Mouse (Mus musculus) gastrocnemius, postnatal 36 days (tissue): ENCODE measurements at regions not wholly inside any gene's neighbourhood (a gene's known extent, or its start where the extent isn't known, plus 50 kb on each side); places are given as distances from the start of the nearest gene placed in this dataset.

Experiments used
- DNase-seq, 2 experiments: peaks; one replicate each; pipeline ENCODE4 v3.0.0; 2022
- intact Hi-C: fragments of 180-260 bp; cut with DNase I; formaldehyde crosslinking; loops from one replicate; pipeline ENCODE4 v1.15.1; 2025

DNA sequence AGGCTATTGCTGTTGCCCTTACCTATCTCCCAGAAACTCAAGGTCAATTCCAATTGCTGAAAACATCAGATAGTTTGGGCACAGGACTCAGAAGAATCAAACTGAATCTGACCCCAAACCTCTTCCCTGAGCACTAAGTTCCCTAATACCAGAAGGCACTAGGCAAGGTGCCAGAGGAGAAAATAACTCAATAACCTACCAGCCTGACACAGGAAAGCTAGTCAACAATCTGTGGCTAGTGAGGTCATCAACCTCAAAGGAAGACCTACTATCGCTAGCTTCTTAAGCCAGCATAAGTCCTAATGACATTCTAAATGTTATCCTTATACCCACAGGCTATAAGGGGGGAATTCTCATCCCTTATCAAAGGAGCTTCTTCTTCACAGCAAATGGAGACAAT is 491.2 kb downstream of the Kctd12 start:
- no peak for DNase-seq
- intact Hi-C loops: no loop called here

DNA sequence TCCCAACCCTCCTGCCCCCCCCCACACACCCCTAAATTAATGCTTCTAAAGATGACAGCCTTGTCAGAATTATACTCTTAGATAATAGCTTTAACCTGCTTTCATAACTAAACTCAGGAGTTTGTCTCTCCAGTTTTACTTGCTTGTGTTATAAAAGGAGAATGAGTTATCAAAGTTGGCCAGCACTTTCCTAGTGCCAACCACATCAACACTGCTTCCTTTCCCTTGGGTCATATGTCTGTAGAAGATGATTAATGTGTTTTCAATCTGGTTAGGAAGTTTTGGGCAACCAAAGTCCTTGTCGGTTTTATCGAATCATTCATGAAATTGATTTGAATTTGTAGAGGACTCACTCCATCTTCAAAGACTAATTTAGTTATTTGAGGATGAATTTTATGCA is 505.3 kb downstream of the Kctd12 start:
- intact Hi-C loops: no loop called here
- no peak for DNase-seq

GRCm38 (mm10) chr14:102469326-102469725 is 513.1 kb downstream of the Kctd12 start:
- no peak for DNase-seq
- intact Hi-C loops: no loop called here

GRCm38 (mm10) chr14:102461001-102461400 is 521.4 kb downstream of the Kctd12 start:
- intact Hi-C loops: no loop called here
- DNase-seq: no peak

DNA sequence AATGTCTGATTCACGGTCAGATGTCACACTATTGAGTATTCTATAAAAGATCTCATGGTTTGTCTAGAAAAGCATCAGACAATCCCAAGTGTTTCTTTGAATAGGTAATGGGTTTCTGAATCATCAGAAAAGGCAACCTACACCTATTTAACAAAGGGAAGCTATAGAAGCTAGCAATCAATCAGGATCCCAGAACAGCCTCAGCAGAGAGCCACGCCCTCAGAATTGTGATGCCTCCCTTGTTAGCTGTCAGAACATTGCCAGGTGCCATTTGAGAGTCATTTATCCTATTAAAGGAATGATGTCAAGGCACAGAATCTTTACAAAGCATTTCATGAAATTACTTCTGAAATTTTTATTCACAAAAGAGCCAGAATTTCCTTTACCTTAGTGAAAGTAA is 542.7 kb downstream of the Kctd12 start:
- intact Hi-C loops: no loop called here

DNA sequence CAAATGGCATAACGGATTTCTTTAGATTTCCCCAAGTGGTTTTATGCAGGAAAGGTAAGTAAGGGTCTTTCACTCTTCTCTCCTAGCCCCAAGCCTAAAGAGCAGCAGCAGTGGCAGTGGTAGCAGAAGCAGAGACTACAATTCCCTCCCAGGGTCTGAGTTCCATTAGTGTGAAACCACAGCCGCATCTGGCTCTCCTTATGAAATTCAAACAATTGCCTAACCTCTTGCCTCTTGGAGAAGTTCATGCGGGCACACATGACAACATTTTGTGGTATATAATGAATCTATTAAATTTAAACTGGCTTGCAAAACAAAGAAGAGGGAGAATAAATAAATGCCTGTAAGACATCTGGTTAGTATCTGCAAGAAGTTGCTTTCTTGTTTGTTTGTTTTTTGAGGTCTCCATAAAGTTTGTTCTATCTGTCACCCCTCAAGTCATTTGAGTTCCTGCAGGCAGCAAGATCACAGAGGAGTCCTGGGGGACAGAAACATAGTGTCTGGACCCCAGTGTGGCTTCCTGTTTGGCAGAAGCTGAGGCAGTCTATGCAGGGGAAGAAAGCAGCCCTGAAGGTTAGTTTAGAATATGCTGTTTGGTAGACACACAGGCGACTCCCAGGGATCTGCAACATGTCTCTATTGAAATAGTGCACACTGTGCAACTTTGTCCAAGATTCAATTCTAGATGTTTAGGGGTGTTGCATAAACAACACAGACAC is 578.9 kb downstream of the Kctd12 start:
- DNase-seq: no peak
- intact Hi-C loops: no loop called here

More for the DNA sequence above, 542.7 kb downstream of the Kctd12 start:
- DNase-seq: no peak

DNA sequence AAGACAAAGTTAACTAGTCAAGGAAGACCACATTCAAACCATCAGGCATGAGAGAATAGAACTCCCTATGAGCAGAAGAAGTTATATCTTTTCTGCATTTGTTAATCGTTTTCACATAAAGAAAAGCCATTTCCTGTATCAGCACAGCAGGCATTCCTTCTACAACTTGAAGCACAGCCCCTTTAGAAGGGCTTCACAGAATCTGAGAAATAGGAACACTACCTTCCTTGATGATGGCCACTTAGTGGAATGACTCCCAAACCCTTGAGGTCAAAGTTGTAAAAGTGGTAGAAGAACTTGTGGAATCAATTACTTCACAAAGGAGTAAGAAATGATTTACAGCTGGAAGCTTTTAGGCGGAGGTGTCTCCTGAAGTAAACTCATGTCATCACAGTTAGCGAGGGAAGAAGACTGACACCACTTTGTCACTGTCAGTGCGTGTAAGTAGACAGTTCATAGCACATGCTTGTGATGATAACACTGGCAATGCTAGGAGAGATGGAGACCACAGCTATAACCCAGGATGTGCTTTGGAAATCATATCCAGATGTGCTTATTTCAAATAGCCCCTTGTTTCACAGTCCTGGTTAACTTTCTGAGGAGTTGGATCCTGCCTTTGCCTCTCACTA is 580.3 kb downstream of the Kctd12 start:
- DNase-seq: no peak
- intact Hi-C loops: no loop called here

- DNase-seq: no peak
- intact Hi-C loops: no loop called here
Measured at GRCm38 (mm10) chr14:102396036-102396734, 586.3 kb downstream of the Kctd12 start.

DNA sequence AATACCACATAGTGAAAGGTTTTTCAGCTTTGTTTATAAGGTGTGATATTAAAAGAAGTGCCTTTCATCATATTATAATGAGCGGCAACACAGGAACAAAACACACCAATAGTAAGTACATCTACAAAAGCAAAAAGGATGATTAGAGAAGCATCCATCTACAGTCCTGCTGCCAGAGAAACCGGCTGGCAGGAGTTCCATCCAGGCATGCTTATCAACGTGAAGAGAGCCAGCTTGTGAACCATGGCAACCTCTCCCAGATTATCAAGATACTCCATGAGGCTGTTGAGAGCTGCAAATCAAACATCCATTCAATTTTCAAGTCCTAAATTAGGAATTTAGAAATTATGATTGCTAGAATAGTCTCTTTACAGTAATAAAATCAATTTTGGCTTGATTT is 590.1 kb downstream of the Kctd12 start:
- intact Hi-C loops: no loop called here

DNA sequence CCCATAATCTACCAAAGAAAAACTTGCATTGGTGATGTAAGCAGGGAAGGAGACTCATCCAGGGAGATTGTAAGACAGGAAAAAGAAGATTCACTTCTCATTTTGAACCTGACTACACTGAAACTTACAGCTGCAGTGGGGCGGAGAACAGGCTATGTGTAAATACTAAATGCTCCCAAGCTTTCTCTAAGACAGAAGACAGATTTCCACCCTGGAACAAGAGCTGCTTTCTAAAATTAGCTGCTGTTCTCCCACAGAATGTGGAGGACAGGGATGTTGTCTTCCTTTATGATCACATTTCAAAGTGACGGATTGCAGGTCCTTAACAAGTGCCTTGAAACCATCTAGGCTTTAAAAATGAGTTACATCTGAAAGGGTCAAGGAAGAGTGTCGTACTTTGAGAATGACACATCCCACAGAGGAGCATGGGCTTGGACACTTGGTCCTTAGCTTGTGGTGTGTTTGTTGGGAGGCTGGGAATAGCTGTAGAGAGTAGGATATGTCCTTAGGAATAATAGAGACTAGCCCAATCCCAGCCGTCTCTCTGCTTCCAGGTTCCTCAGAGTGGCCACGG is 609.4 kb downstream of the Kctd12 start:
- no peak for DNase-seq
- intact Hi-C loops: no loop called here

More for the DNA sequence above, 590.1 kb downstream of the Kctd12 start:
- DNase-seq: no peak

GRCm38 (mm10) chr14:102361589-102361988 is 620.8 kb downstream of the Kctd12 start:
- no peak for DNase-seq
- intact Hi-C loops: no loop called here

GRCm38 (mm10) chr14:102329409-102329808 is 599.7 kb downstream of the Lmo7 start:
- intact Hi-C loops: no loop called here

GRCm38 (mm10) chr14:102306332-102306731 is 576.6 kb downstream of the Lmo7 start:
- DNase-seq: no peak
- intact Hi-C loops: no loop called here

More at GRCm38 (mm10) chr14:102329409-102329808, 599.7 kb downstream of the Lmo7 start:
- DNase-seq: no peak

GRCm38 (mm10) chr14:102302826-102303225 is 573.1 kb downstream of the Lmo7 start:
- intact Hi-C loops: no loop called here
- DNase-seq: no peak

DNA sequence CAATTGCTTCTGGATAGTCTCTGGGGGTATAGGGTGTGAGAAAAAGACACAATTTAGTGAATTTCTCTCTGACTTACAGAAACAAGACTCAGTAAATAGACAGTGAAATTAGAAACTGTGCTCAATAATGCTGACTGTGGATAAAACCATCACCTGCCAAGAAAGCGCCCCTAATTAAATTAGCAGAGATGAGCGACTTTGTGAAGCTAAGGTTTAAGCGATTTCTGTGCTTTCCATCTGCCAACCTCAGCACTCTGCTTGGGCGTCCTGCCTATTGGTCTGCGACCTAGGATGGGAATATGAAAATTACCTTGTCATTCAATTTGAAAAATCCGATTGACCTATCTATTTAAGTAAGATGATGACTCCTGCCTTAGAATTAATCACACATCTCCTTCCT is 570.5 kb downstream of the Lmo7 start:
- DNase-seq: no peak
- intact Hi-C loops: no loop called here

DNA sequence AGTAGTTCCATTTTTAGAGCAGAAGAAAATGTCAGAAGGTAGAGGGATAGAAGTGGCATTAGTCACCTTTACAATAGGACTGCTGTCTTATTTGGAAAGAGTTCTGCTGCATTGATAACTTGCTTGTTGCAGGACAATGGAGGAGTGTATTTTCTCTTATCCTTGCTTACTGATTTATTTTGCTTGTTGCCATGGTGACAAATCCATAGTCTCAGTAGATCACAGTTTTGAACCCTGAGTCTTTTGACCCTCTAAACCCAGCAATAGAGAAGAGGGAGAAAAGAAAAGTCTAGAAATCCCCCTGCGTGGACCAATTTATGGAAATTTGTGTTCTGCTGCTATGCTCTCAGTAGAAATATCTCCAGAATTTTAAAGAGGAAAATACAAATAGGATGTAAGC is 561.6 kb downstream of the Lmo7 start:
- no peak for DNase-seq
- intact Hi-C loops: no loop called here

- intact Hi-C loops: no loop called here
- no peak for DNase-seq
Measured at GRCm38 (mm10) chr14:102250076-102250475, 520.3 kb downstream of the Lmo7 start.

DNA sequence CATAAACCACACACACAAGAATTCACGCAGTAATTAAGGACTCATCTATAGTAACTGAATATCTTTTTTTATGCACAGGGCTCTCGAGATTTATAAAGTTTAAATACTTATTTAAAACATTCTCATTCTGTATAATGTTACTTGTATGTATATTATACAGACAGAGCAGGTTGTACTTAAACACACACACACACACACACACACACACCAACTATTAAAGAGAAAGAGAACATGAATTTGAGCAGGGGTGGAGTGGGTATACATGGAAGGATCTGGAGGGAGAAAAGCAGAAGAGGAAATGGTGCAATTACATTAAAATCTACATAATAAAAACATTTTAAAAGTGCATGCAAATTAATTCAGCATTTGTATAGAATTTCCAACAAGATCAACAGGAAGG is 518.8 kb downstream of the Lmo7 start:
- intact Hi-C loops: no loop called here

DNA sequence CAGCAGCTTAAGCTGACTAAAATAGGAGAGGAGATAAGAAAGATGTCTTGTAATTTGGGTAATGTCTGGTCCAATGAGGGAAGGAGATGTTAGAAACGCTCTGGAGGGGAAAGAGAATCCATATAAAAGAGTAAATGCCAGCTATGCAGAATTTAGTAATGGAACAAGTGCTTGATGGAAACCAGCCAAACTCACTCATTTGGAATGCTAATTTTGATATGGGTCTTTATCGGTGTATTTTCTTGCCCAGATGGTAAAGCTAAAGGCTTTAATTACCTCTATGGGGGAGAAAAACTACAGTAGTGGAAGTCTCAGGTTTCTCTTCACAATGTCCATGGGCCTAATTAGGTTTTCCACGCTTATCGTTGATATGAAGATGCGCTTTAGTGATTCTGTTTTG is 518.3 kb downstream of the Lmo7 start:
- intact Hi-C loops: no loop called here
- no peak for DNase-seq

More for the DNA sequence above, 518.8 kb downstream of the Lmo7 start:
- no peak for DNase-seq

DNA sequence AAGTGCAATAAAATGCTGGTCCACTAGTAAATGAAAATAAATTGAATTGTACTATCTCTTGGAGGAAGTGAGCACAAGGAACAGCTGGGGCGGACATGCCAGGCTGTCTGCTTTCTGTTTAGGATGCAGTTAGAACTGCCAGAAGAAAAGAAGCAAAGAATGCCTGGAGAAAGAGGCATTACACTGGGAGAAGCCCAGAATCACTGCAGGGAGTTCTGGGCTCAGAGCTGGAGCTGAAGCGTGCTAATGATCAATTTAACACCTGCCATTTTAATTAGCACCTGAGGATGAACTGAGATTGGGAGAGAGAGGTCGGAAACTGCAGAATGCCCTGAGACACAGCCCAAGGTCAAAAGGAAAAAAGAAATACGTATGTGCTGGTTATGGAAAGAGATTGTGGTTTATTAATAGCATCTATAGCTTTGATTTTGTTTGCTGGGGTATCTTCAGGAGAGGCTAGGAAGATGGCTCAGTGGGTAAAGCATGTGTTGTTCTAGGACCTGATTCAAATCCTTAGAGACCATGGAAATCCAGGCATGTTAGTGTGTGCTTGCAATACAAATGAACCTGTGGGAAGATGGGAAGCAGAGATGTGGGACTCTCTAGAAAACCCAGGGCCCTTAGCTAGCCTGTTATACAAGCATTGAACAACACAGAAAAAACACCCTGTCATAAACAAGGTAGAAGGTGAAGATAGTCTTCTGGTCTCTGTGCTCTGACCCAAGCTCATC is 514.2 kb downstream of the Lmo7 start:
- DNase-seq: no peak
- intact Hi-C loops: no loop called here
